Mouse (Mus musculus) cerebellum, adult 2 months (tissue): ENCODE results near the gene Abl1.

Source experiments
- CTCF ChIP-seq: fragments of 200-500 bp; IDR thresholded peaks from 2 replicates; pipeline ENCODE4 v1.5.1; 2011; ENCODE audit warnings: low read depth, mild to moderate bottlenecking, control low read depth, low read length, moderate library complexity, borderline replicate concordance; ENCODE audit not compliant: insufficient read depth
- POLR2A ChIP-seq: fragments of 200-500 bp; IDR thresholded peaks from 2 replicates; pipeline ENCODE4 v1.6.1; 2011; ENCODE audit warnings: low read length, control low read depth, borderline replicate concordance; ENCODE audit not compliant: insufficient read depth

GRCm38 (mm10) chr2:31638581-31639465 is 49.4 kb upstream of the Abl1 start:
- TF ChIP-seq POLR2A: no peak
- no peak for TF ChIP-seq CTCF
